Mouse (Mus musculus): Measurements from ENCODE around the gene Ssbp3. TPM values are rescaled to one million over a fixed set of nuclear protein-coding genes. Genes with fewer than 3 reads are reported as not detected.
A peak's percentile ranks its signal among the peaks of the same experiment; 100 is the strongest.

The Ssbp3 gene
- polyA plus RNA-seq, 1 experiment from 2014 or later, result 98.6 TPM

GRCm38 (mm10) chr4:106972061-106972460 is 61.6 kb downstream of the Ssbp3 start:
- no peak overlapping the region for H3K4me3 ChIP-seq
- ATAC-seq, result no peak
- H3K4me1 ChIP-seq, result peaks cover 78% of the 10 kb centered on the region
- H3K36me3 ChIP-seq, result peaks cover 27% of the 10 kb centered on the region
- no peaks in the 10 kb centered on the region for H3K9me3 ChIP-seq (replicated peaks)
- H3K4me2 ChIP-seq, result no peak overlapping the region
- no peak overlapping the region for H3K9ac ChIP-seq
- H3K27me3 ChIP-seq (replicated peaks), result no peaks in the 10 kb centered on the region
- WGBS (ENCODE audit: insufficient replicate concordance), result 85% methylated on average over 4 of the region's 4 CpGs
- H3K27ac ChIP-seq, result 0 out of 2 replicates have a peak overlapping the region, but pooled peaks have one; percentile 4

GRCm38 (mm10) chr4:106972461-106973384 is 62.2 kb downstream of the Ssbp3 start:
- Histone ChIP-seq H3K27ac (no peak overlapping the region), H3K4me2 (no peak overlapping the region)

GRCm38 (mm10) chr4:106975324-106975723 is 64.8 kb downstream of the Ssbp3 start:
- no peak overlapping the region for H3K4me2 ChIP-seq
- ATAC-seq, result no peak
- WGBS (ENCODE audit: insufficient replicate concordance), result 83% methylated on average over 6 of the region's 6 CpGs
- H3K27me3 ChIP-seq (replicated peaks), result no peaks in the 10 kb centered on the region
- no peak overlapping the region for H3K9ac ChIP-seq
- H3K36me3 ChIP-seq, result peaks cover 23% of the 10 kb centered on the region
- H3K9me3 ChIP-seq (replicated peaks), result no peaks in the 10 kb centered on the region
- peaks cover 90% of the 10 kb centered on the region for H3K4me1 ChIP-seq
- H3K27ac ChIP-seq, result no peak overlapping the region
- no peak overlapping the region for H3K4me3 ChIP-seq

More at GRCm38 (mm10) chr4:106972461-106973384, 62.2 kb downstream of the Ssbp3 start:
- H3K36me3 ChIP-seq, result peaks cover 23% of the 10 kb centered on the region; the same call in 1 of the 2 replicates
- 70% methylated on average over 15 of the region's 15 CpGs for WGBS (ENCODE audit: insufficient replicate concordance)
- H3K4me1 ChIP-seq, result peaks cover 81% of the 10 kb centered on the region
- no peak for ATAC-seq
- no peaks in the 10 kb centered on the region for H3K27me3 ChIP-seq (replicated peaks)
- no peak overlapping the region for H3K9ac ChIP-seq
- H3K4me3 ChIP-seq, result no peak overlapping the region
- H3K9me3 ChIP-seq (replicated peaks), result no peaks in the 10 kb centered on the region

GRCm38 (mm10) chr4:106975890-106976289 is 65.4 kb downstream of the Ssbp3 start:
- Histone ChIP-seq H3K4me2 (no peak overlapping the region), H3K9ac (0 out of 2 replicates have a peak overlapping the region, but pooled peaks have one; percentile 12), H3K9me3 (replicated peaks) (no peaks in the 10 kb centered on the region), H3K27ac (no peak overlapping the region), H3K4me1 (peaks cover 90% of the 10 kb centered on the region), H3K36me3 (peaks cover 23% of the 10 kb centered on the region), H3K4me3 (no peak overlapping the region), H3K27me3 (replicated peaks) (no peaks in the 10 kb centered on the region)
- WGBS (ENCODE audit: insufficient replicate concordance), result 83% methylated on average over 4 of the region's 4 CpGs
- ATAC-seq, result no peak

- Histone ChIP-seq H3K4me3 (no peak overlapping the region), H3K27ac (no peak overlapping the region), H3K9me3 (replicated peaks) (no peaks in the 10 kb centered on the region), H3K4me1 (peaks cover 90% of the 10 kb centered on the region), H3K9ac (0 out of 2 replicates have a peak overlapping the region, but pooled peaks have one; percentile 12), H3K4me2 (no peak overlapping the region), H3K36me3 (peaks cover 26% of the 10 kb centered on the region), H3K27me3 (replicated peaks) (no peaks in the 10 kb centered on the region)
- no peak for ATAC-seq
- WGBS (ENCODE audit: insufficient replicate concordance), result 64% methylated on average over 2 of the region's 2 CpGs
Observed at GRCm38 (mm10) chr4:106976576-106976975, 66.1 kb downstream of the Ssbp3 start.

- Histone ChIP-seq H3K4me1 (peaks cover 93% of the 10 kb centered on the region), H3K27me3 (replicated peaks) (no peaks in the 10 kb centered on the region), H3K9me3 (replicated peaks) (no peaks in the 10 kb centered on the region), H3K27ac (no peak overlapping the region), H3K36me3 (peaks cover 28% of the 10 kb centered on the region), H3K9ac (no peak overlapping the region), H3K4me3 (no peak overlapping the region), H3K4me2 (no peak overlapping the region)
- no peak for ATAC-seq
- 32% methylated on average over 6 of the region's 6 CpGs for WGBS (ENCODE audit: insufficient replicate concordance)
Observed at GRCm38 (mm10) chr4:106977218-106977651, 66.7 kb downstream of the Ssbp3 start.

GRCm38 (mm10) chr4:106978376-106978775 is 67.9 kb downstream of the Ssbp3 start:
- H3K4me2 ChIP-seq, result no peak overlapping the region
- H3K27ac ChIP-seq, result no peak overlapping the region
- 68% methylated on average over 8 of the region's 8 CpGs for WGBS (ENCODE audit: insufficient replicate concordance)
- no peak overlapping the region for H3K4me3 ChIP-seq
- no peaks in the 10 kb centered on the region for H3K27me3 ChIP-seq (replicated peaks)
- ATAC-seq, result no peak
- no peaks in the 10 kb centered on the region for H3K9me3 ChIP-seq (replicated peaks)
- H3K4me1 ChIP-seq, result peaks cover 93% of the 10 kb centered on the region
- peaks cover 23% of the 10 kb centered on the region for H3K36me3 ChIP-seq
- H3K9ac ChIP-seq, result no peak overlapping the region

GRCm38 (mm10) chr4:106980669-106981068 is 70.2 kb downstream of the Ssbp3 start:
- H3K36me3 ChIP-seq, result peaks cover 13% of the 10 kb centered on the region
- ATAC-seq, result 0 out of 2 replicates have a peak, but pooled peaks have one; percentile 22
- H3K4me3 ChIP-seq, result no peak overlapping the region
- no peak overlapping the region; the same call in 1 of the 2 replicates for H3K9ac ChIP-seq
- H3K9me3 ChIP-seq (replicated peaks), result no peaks in the 10 kb centered on the region
- WGBS (ENCODE audit: insufficient replicate concordance), result 33% methylated on average over 7 of the region's 7 CpGs
- peak overlapping the region; percentile 21; the same call in 1 of the 2 replicates for H3K4me2 ChIP-seq
- H3K27me3 ChIP-seq (replicated peaks), result no peaks in the 10 kb centered on the region
- H3K4me1 ChIP-seq, result peaks cover 95% of the 10 kb centered on the region
- H3K27ac ChIP-seq, result peak overlapping the region; percentile 42

GRCm38 (mm10) chr4:106981385-106982103 is 71.0 kb downstream of the Ssbp3 start:
- WGBS (ENCODE audit: insufficient replicate concordance), result 77% methylated on average over 7 of the region's 7 CpGs
- Histone ChIP-seq H3K9me3 (replicated peaks) (no peaks in the 10 kb centered on the region), H3K4me3 (no peak overlapping the region), H3K9ac (no peak overlapping the region), H3K27me3 (replicated peaks) (no peaks in the 10 kb centered on the region), H3K4me1 (peaks cover 95% of the 10 kb centered on the region), H3K4me2 (no peak overlapping the region), H3K36me3 (peaks cover 13% of the 10 kb centered on the region), H3K27ac (peak overlapping the region; percentile 38; the same call in 1 of the 2 replicates)
- no peak for ATAC-seq

GRCm38 (mm10) chr4:106982344-106983121 is 72.0 kb downstream of the Ssbp3 start:
- ATAC-seq, result no peak
- Histone ChIP-seq H3K4me2 (no peak overlapping the region), H3K27ac (peak overlapping the region; percentile 18; the same call in 1 of the 2 replicates), H3K4me3 (no peak overlapping the region), H3K27me3 (replicated peaks) (no peaks in the 10 kb centered on the region), H3K9me3 (replicated peaks) (no peaks in the 10 kb centered on the region), H3K36me3 (peaks cover 13% of the 10 kb centered on the region), H3K9ac (no peak overlapping the region), H3K4me1 (peaks cover 95% of the 10 kb centered on the region)
- WGBS (ENCODE audit: insufficient replicate concordance), result 59% methylated on average over 4 of the region's 4 CpGs

GRCm38 (mm10) chr4:106983908-106984515 is 73.5 kb downstream of the Ssbp3 start:
- Histone ChIP-seq H3K4me2 (no peak overlapping the region), H3K27me3 (replicated peaks) (no peaks in the 10 kb centered on the region), H3K27ac (no peak overlapping the region), H3K4me3 (no peak overlapping the region), H3K9me3 (replicated peaks) (no peaks in the 10 kb centered on the region), H3K4me1 (peaks cover 96% of the 10 kb centered on the region), H3K9ac (no peak overlapping the region), H3K36me3 (peaks cover 9% of the 10 kb centered on the region)
- WGBS (ENCODE audit: insufficient replicate concordance), result 79% methylated on average over 7 of the region's 7 CpGs
- ATAC-seq, result no peak
